Mouse (Mus musculus) stomach, postnatal 0 days (tissue): ENCODE measurements around the gene Rrp1.
A peak's percentile ranks its signal among the peaks of the same experiment; 100 is the strongest.

Source experiments
- CTCF ChIP-seq: IDR thresholded peaks from 2 replicates; pipeline ENCODE4 v1.5.1; 2016; ENCODE audit warnings: antibody characterized with exemption, low read depth, mild to moderate bottlenecking, moderate library complexity
- EP300 ChIP-seq: optimal IDR thresholded peaks from 2 replicates; pipeline ENCODE3; 2016; ENCODE audit warnings: antibody characterized with exemption

- peak; percentile 100 for TF ChIP-seq CTCF
- TF ChIP-seq EP300 = no peak
These were observed at the start of gene Rrp1 for GRCm38 (mm10) chr10:78412319-78413151.
